Mouse (Mus musculus) lung, embryonic 16.5 days (tissue): Measurements from ENCODE around the gene Serinc5. TPM values are rescaled to one million over a fixed set of nuclear protein-coding genes. Genes with fewer than 3 reads are reported as not detected.

ENCODE experiments used
- ATAC-seq: fragments of 200-750 bp; cut with Nextera tagmentation; 2 replicates; pipeline ENCODE4 v1.8.0; 2017; ENCODE audit warnings: low read depth, mild to moderate bottlenecking, moderate library complexity
- H3K27ac ChIP-seq: fragments of 300-500 bp; sonication (generic); 2 replicates; pipeline ENCODE4 v1.5.1; 2014; ENCODE audit warnings: mild to moderate bottlenecking, control low read depth, low read length
- H3K27me3 ChIP-seq: fragments of 300-500 bp; sonication (generic); 2 replicates; pipeline ENCODE4 v1.6.1; 2014; ENCODE audit warnings: low read depth, low read length, mixed read lengths; ENCODE audit not compliant: control insufficient read depth, insufficient read depth
- H3K36me3 ChIP-seq: fragments of 300-500 bp; sonication (generic); 2 replicates; pipeline ENCODE4 v1.6.1; 2014; ENCODE audit warnings: low read length; ENCODE audit not compliant: control insufficient read depth, insufficient read depth
- H3K4me1 ChIP-seq: fragments of 300-500 bp; sonication (generic); replicated peaks from 2 replicates; pipeline ENCODE4 v1.6.1; 2014; ENCODE audit warnings: low read length, mixed read lengths; ENCODE audit not compliant: control insufficient read depth, insufficient read depth
- H3K4me2 ChIP-seq: fragments of 300-500 bp; sonication (generic); 2 replicates; pipeline ENCODE4 v1.6.1; 2014; ENCODE audit warnings: low read depth, low read length, control low read depth
- H3K4me3 ChIP-seq: fragments of 300-500 bp; sonication (generic); 2 replicates; pipeline ENCODE4 v1.5.1; 2014; ENCODE audit warnings: mild to moderate bottlenecking, low read length, control low read depth
- H3K9ac ChIP-seq: fragments of 300-500 bp; sonication (generic); 2 replicates; pipeline ENCODE4 v1.6.1; 2014; ENCODE audit warnings: low read length, control low read depth
- H3K9me3 ChIP-seq: fragments of 300-500 bp; sonication (generic); 2 replicates; pipeline ENCODE4 v1.6.1; 2016; ENCODE audit warnings: low read length; ENCODE audit not compliant: control insufficient read depth
- WGBS: fragments of 180-500 bp; shearing (Covaris S2); extraction: QIAGEN DNeasy Blood & Tissue Kit; methylation state at CpG from one replicate; pipeline ENCODE4 v1.1.7; 2014; 5-methylcytosine and 5-hydroxymethylcytosine counted together
- polyA plus RNA-seq: library from polyadenylated mRNA; unstranded; fragments of >200 nt; fragmentation: Nextera tagmentation; extraction: Ambion mirVana; gene quantifications from 2 replicates; pipeline ENCODE4 v1.2.1, GENCODE M21; 2015

The Serinc5 gene
- polyA plus RNA-seq, 1 experiment from 2014 or later = 33.2 TPM

- peak overlapping the region; percentile 3; the same call in 1 of the 2 replicates for H3K27ac ChIP-seq
- no peaks in the 10 kb centered on the region for H3K27me3 ChIP-seq
- whole genome bisulfite sequencing = 33% methylated on average over 4 of the region's 4 CpGs
- H3K9ac ChIP-seq = no peak overlapping the region
- ATAC-seq = no peak
- no peak overlapping the region for H3K4me2 ChIP-seq
- H3K4me3 ChIP-seq = no peak overlapping the region
- peaks cover 23% of the 10 kb centered on the region for H3K4me1 ChIP-seq
- no peaks in the 10 kb centered on the region for H3K9me3 ChIP-seq
- H3K36me3 ChIP-seq = peaks cover 11% of the 10 kb centered on the region; the same call in 1 of the 2 replicates
These were observed 20.6 kb downstream of the Serinc5 start for GRCm38 (mm10) chr13:92631450-92631849.

GRCm38 (mm10) chr13:92632550-92632949, 21.7 kb downstream of the Serinc5 start:
- H3K9me3 ChIP-seq = no peaks in the 10 kb centered on the region
- WGBS = 39% methylated on average over 4 of the region's 4 CpGs
- H3K27me3 ChIP-seq = no peaks in the 10 kb centered on the region
- H3K4me1 ChIP-seq = peaks cover 30% of the 10 kb centered on the region
- no peak overlapping the region for H3K9ac ChIP-seq
- no peak for ATAC-seq
- no peak overlapping the region for H3K4me3 ChIP-seq
- H3K27ac ChIP-seq = no peak overlapping the region
- H3K4me2 ChIP-seq = no peak overlapping the region
- H3K36me3 ChIP-seq = peaks cover 5% of the 10 kb centered on the region; the same call in 1 of the 2 replicates

DNA sequence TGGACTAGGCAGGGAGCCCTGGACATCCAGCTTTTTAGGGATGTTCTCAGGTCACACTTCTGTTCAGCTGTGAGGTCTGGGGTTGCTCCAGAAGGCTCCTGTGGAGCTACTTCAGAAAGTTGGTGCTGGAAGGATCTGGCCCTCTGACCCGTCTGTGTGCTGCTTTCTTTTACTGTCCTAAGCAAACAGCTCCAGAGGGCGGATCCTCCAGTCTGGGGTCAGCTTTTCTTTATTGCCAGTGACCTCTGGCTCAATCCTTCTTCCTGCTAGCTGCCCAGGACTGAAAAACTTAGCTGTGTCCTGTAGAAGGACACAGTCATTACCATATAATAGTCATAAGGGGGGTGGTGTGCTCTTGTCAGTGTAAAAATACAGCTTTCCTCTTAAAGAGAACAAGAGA, 24.1 kb downstream of the Serinc5 start:
- H3K4me3 ChIP-seq = no peak overlapping the region
- peaks cover 48% of the 10 kb centered on the region for H3K4me1 ChIP-seq
- no peak for ATAC-seq
- H3K9me3 ChIP-seq = no peaks in the 10 kb centered on the region
- H3K27me3 ChIP-seq = no peaks in the 10 kb centered on the region
- no peak overlapping the region for H3K4me2 ChIP-seq
- no peak overlapping the region for H3K9ac ChIP-seq
- H3K36me3 ChIP-seq = no peaks in the 10 kb centered on the region
- 35% methylated on average over 2 of the region's 2 CpGs for WGBS
- H3K27ac ChIP-seq = no peak overlapping the region

GRCm38 (mm10) chr13:92636226-92636909, 25.5 kb downstream of the Serinc5 start:
- no peak overlapping the region for H3K4me2 ChIP-seq
- H3K9me3 ChIP-seq = no peaks in the 10 kb centered on the region
- WGBS = 43% methylated on average over 6 of the region's 6 CpGs
- no peak overlapping the region for H3K9ac ChIP-seq
- no peaks in the 10 kb centered on the region for H3K27me3 ChIP-seq
- H3K4me3 ChIP-seq = no peak overlapping the region
- no peak for ATAC-seq
- peaks cover 53% of the 10 kb centered on the region for H3K4me1 ChIP-seq
- H3K27ac ChIP-seq = peak overlapping the region; percentile 69
- H3K36me3 ChIP-seq = no peaks in the 10 kb centered on the region

DNA sequence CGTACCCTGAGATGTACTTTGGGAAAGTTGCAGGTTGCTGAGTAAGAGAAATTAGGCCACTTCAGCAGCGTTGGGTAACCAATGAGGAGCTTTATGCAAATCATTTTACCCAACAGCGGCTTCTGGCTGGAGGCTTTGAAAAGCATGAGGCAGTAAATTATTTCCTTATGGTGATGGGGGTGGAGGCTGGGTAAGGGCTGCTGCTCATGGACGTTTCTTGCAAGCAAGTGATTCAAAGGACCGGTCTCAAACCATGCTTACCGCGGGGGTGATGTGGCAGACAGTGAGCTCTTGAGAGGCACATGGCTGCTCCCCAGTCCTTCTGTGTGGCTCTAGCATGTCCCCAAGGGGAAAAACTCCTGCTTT, 26.0 kb downstream of the Serinc5 start:
- H3K4me1 ChIP-seq = peaks cover 48% of the 10 kb centered on the region
- H3K4me2 ChIP-seq = 0 out of 2 replicates have a peak overlapping the region, but pooled peaks have one; percentile 25
- H3K27me3 ChIP-seq = no peaks in the 10 kb centered on the region
- no peaks in the 10 kb centered on the region for H3K9me3 ChIP-seq
- H3K27ac ChIP-seq = peak overlapping the region; percentile 71
- 5% methylated on average over 7 of the region's 7 CpGs for WGBS
- no peak overlapping the region for H3K4me3 ChIP-seq
- H3K9ac ChIP-seq = peak overlapping the region; percentile 39; the same call in 1 of the 2 replicates
- peak; percentile 80 for ATAC-seq
- no peaks in the 10 kb centered on the region for H3K36me3 ChIP-seq

DNA sequence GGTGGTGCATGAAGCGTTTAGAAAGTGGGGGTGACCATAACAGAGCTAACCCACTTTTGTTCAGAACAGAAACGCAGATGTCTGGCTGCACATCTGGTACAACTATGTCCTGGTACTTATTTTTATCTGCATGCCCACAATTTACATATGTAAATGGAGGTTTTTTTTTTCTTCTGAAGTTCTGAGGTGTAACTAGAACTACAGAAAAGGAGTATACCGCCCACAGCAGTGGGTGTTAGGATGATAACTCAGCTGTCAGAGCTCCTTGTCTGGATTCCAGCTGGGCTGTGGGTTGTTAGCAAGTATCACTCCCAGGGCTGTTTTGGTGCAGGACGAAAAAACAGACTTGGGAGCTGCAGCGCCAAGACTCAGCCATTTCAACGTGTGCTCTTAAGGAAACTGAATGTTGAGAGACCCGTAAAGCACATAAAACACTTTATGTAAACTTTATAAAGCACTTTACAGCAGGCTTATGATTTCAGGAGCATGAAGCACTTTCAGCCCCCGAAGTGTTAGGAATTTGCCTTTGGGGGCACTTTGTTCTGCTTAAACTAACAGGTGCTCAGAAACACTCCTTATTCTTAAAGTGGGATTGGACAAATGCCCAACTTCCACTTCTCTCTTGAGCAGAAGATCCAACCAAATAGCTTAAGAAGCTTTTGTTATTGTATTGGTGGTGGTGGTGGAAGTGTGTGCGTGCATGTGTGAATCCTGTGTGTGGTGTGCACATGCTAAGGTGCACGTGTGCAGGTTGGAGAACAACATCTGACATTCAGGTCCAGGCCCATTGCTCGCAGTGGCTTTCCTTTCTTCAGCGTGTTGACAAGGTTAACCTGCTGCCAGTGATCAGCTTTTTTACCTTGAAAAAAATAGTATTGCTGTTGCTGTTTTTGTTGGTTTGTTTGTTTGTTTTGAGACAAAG, 28.5 kb downstream of the Serinc5 start:
- ATAC-seq = peak; percentile 63
- Histone ChIP-seq H3K36me3 (no peaks in the 10 kb centered on the region), H3K27me3 (no peaks in the 10 kb centered on the region), H3K4me3 (no peak overlapping the region), H3K4me1 (peaks cover 46% of the 10 kb centered on the region), H3K9ac (peak overlapping the region; percentile 18; the same call in 1 of the 2 replicates), H3K27ac (peak overlapping the region; percentile 76), H3K4me2 (peak overlapping the region; percentile 37), H3K9me3 (no peaks in the 10 kb centered on the region)
- 33% methylated on average over 12 of the region's 12 CpGs for whole genome bisulfite sequencing

GRCm38 (mm10) chr13:92644199-92644598, 33.3 kb downstream of the Serinc5 start:
- ATAC-seq = no peak
- H3K27ac ChIP-seq = no peak overlapping the region
- no peaks in the 10 kb centered on the region for H3K9me3 ChIP-seq
- H3K4me1 ChIP-seq = peaks cover 33% of the 10 kb centered on the region
- no peak overlapping the region for H3K4me3 ChIP-seq
- no peaks in the 10 kb centered on the region for H3K27me3 ChIP-seq
- WGBS = 81% methylated on average over 3 of the region's 3 CpGs
- H3K9ac ChIP-seq = no peak overlapping the region
- H3K4me2 ChIP-seq = no peak overlapping the region
- H3K36me3 ChIP-seq = no peaks in the 10 kb centered on the region

GRCm38 (mm10) chr13:92644753-92645152, 33.9 kb downstream of the Serinc5 start:
- Histone ChIP-seq H3K9me3 (no peaks in the 10 kb centered on the region), H3K36me3 (no peaks in the 10 kb centered on the region), H3K27me3 (no peaks in the 10 kb centered on the region), H3K27ac (no peak overlapping the region), H3K4me2 (no peak overlapping the region), H3K4me1 (peaks cover 28% of the 10 kb centered on the region), H3K4me3 (no peak overlapping the region), H3K9ac (no peak overlapping the region)
- 83% methylated on average over 6 of the region's 6 CpGs for WGBS
- no peak for ATAC-seq

GRCm38 (mm10) chr13:92647695-92648094, 36.8 kb downstream of the Serinc5 start:
- peak; percentile 74 for ATAC-seq
- Histone ChIP-seq H3K9ac (no peak overlapping the region), H3K27me3 (no peaks in the 10 kb centered on the region), H3K4me1 (peaks cover 37% of the 10 kb centered on the region), H3K4me2 (no peak overlapping the region), H3K4me3 (no peak overlapping the region), H3K9me3 (no peaks in the 10 kb centered on the region), H3K27ac (peak overlapping the region; percentile 66), H3K36me3 (no peaks in the 10 kb centered on the region)
- 42% methylated on average over 2 of the region's 2 CpGs for WGBS
